Comparison of ENCODE assay signal across 9 mouse cellular contexts in genomic region chr5:140792233-140792632, GRCm38 (mm10). TPM values are rescaled to one million over a fixed set of nuclear protein-coding genes. Genes with fewer than 3 reads are reported as not detected.
DNase-seq lines count a peak whose midpoint lies in the region; ATAC-seq and TF ChIP-seq lines count a peak whose summit lies in the region.
"Had no signal": no experiment of that assay in that cellular context is flagged by ENCODE, and none has a peak within 500 bp of the region (broad histone marks: within the 10 kb centered on the region; RNA-seq: fewer than 3 reads in every experiment).

No protein-coding gene starts in this region.

- no peak for DNase-seq in heart, postnatal 0 days (ENCODE audit: low spot score)
- DNase-seq in heart, postnatal 36 days = no peak
- DNase-seq in right cerebral cortex, postnatal 10 days (ENCODE audit: low spot score in 2 of 2) = no peak
- no peak for DNase-seq in thymus, postnatal 10 days (ENCODE audit: low spot score in 2 of 2)
- no peak for DNase-seq in left cerebral cortex, postnatal 36 days (ENCODE audit: low spot score in 2 of 2)

- H3K27ac ChIP-seq in heart, postnatal 0 days (ENCODE audit: low read depth) = peak overlapping the region; percentile 87
- peak overlapping the region; percentile 92 for H3K27ac ChIP-seq in bone marrow macrophage, adult 2 months (ENCODE audit: insufficient read depth, low read depth, low read length)
- H3K27ac ChIP-seq in hindbrain, embryonic 13.5 days = peak overlapping the region; percentile 90
- peak overlapping the region; percentile 88 for H3K27ac ChIP-seq in midbrain, embryonic 12.5 days (replicated peaks)

- no peak for TF ChIP-seq CTCF in heart, postnatal 0 days (IDR thresholded peaks at IDR 0.05; ENCODE audit: low read depth)
- no peak for TF ChIP-seq CTCF in bone marrow macrophage, adult 2 months (IDR thresholded peaks at IDR 0.05; ENCODE audit: low read depth, low read length)

- no peak overlapping the region for H3K4me2 ChIP-seq in heart, postnatal 0 days (ENCODE audit: low read depth, low read length)
- H3K4me2 ChIP-seq in hindbrain, embryonic 13.5 days = no peak overlapping the region
- no peak overlapping the region for H3K4me2 ChIP-seq in midbrain, embryonic 12.5 days (replicated peaks)

- no peak for TF ChIP-seq EP300 in heart, postnatal 0 days (IDR thresholded peaks at IDR 0.05; ENCODE audit: low read depth)

- H3K27me3 ChIP-seq in heart, postnatal 0 days (ENCODE audit: control insufficient read depth, insufficient read depth, low read length) = no peaks in the 10 kb centered on the region
- no peaks in the 10 kb centered on the region for H3K27me3 ChIP-seq in hindbrain, embryonic 13.5 days
- H3K27me3 ChIP-seq in midbrain, embryonic 12.5 days = no peaks in the 10 kb centered on the region
- H3K27me3 ChIP-seq: neural tube, embryonic 12.5 days had no signal

- no peak for ATAC-seq in heart, postnatal 0 days (ENCODE audit: insufficient read depth, low read depth)
- ATAC-seq in hindbrain, embryonic 13.5 days (ENCODE audit: low FRiP score) = no peak
- ATAC-seq in midbrain, embryonic 12.5 days (ENCODE audit: low FRiP score, low read depth) = no peak

- H3K4me3 ChIP-seq in heart, postnatal 0 days (ENCODE audit: low read depth, low read length) = no peak overlapping the region
- no peak overlapping the region for H3K4me3 ChIP-seq in bone marrow macrophage, adult 2 months (ENCODE audit: insufficient read depth, low read length)
- no peak overlapping the region for H3K4me3 ChIP-seq in hindbrain, embryonic 13.5 days
- no peak overlapping the region for H3K4me3 ChIP-seq in midbrain, embryonic 12.5 days
- H3K4me3 ChIP-seq: neural tube, embryonic 12.5 days had no signal

- TF ChIP-seq POLR2A in bone marrow macrophage, adult 2 months (IDR thresholded peaks at IDR 0.05; ENCODE audit: borderline replicate concordance, low read depth, low read length) = no peak

- 48% methylated on average over 5 of the region's 5 CpGs for WGBS in heart, postnatal 0 days
- WGBS in hindbrain, embryonic 13.5 days = 61% methylated on average over 5 of the region's 5 CpGs
- WGBS in midbrain, embryonic 12.5 days = 65% methylated on average over 5 of the region's 5 CpGs

- intact Hi-C loops in heart, postnatal 36 days (cut with DNase I) = loop anchor here (5.0 kb wide), 1 partner anchor 35 kb away; no protein-coding TSS in a partner anchor
- intact Hi-C loops in left cerebral cortex, postnatal 36 days (cut with DNase I) = loop anchor here (5.0 kb wide), 1 partner anchor 35 kb away; no protein-coding TSS in a partner anchor

- peaks cover 56% of the 10 kb centered on the region for H3K4me1 ChIP-seq in heart, postnatal 0 days (ENCODE audit: control insufficient read depth, insufficient read depth)
- H3K4me1 ChIP-seq in bone marrow macrophage, adult 2 months (ENCODE audit: control insufficient read depth, insufficient read depth, low read length) = peaks cover 70% of the 10 kb centered on the region
- H3K4me1 ChIP-seq in hindbrain, embryonic 13.5 days (replicated peaks) = peaks cover 72% of the 10 kb centered on the region
- peaks cover 34% of the 10 kb centered on the region for H3K4me1 ChIP-seq in midbrain, embryonic 12.5 days

- no peak overlapping the region for H3K9ac ChIP-seq in heart, postnatal 0 days (replicated peaks; ENCODE audit: low read depth, low read length)
- peak overlapping the region; percentile 29; the same call in 1 of the 2 replicates for H3K9ac ChIP-seq in hindbrain, embryonic 13.5 days
- H3K9ac ChIP-seq in midbrain, embryonic 12.5 days (replicated peaks) = no peak overlapping the region
- H3K9ac ChIP-seq: neural tube, embryonic 12.5 days had no signal

- H3K9me3 ChIP-seq in heart, postnatal 0 days (replicated peaks; ENCODE audit: control insufficient read depth, low read length) = no peaks in the 10 kb centered on the region
- no peaks in the 10 kb centered on the region for H3K9me3 ChIP-seq in hindbrain, embryonic 13.5 days
- no peaks in the 10 kb centered on the region for H3K9me3 ChIP-seq in midbrain, embryonic 12.5 days
- H3K9me3 ChIP-seq: neural tube, embryonic 12.5 days had no signal

- no peaks in the 10 kb centered on the region; the same call in 1 of the 2 replicates for H3K36me3 ChIP-seq in heart, postnatal 0 days (replicated peaks; ENCODE audit: control insufficient read depth, insufficient read depth, low read length)
- peaks cover 4% of the 10 kb centered on the region; the same call in 1 of the 2 replicates for H3K36me3 ChIP-seq in hindbrain, embryonic 13.5 days
- H3K36me3 ChIP-seq in midbrain, embryonic 12.5 days = no peaks in the 10 kb centered on the region
- H3K36me3 ChIP-seq: neural tube, embryonic 12.5 days had no signal

RNA-seq across cellular contexts. Expression of gene Gna12, which starts 38.0 kb away (rescaled TPM):
- 132 and 145 TPM in 2 replicates for total RNA-seq in heart, postnatal 0 days (2014; rRNA removed; ENCODE audit: low replicate concordance)
- polyA plus RNA-seq in heart, postnatal 0 days (2015; fragmentation: Nextera tagmentation; extraction: Ambion mirVana) = 13.4 and 13.9 TPM in 2 replicates
- total RNA-seq in heart, postnatal 36 days (2021) = 100 to 1,000 TPM; 109 to 114 TPM
- 147 and 173 TPM in 2 replicates for polyA plus RNA-seq in bone marrow macrophage, adult 2 months (2012; ENCODE audit: insufficient read depth, insufficient read length, missing spikeins)
- polyA plus RNA-seq in hindbrain, embryonic 13.5 days (2015; fragmentation: Nextera tagmentation; extraction: Ambion mirVana) = 11.9 and 12.1 TPM in 2 replicates
- 22.3 and 24.4 TPM in 2 replicates for polyA plus RNA-seq in midbrain, embryonic 12.5 days (2016; fragmentation: Nextera tagmentation; extraction: Ambion mirVana)
- total RNA-seq in left cerebral cortex, postnatal 36 days (2021) = 10 to 100 TPM; 67.4 to 86.6 TPM
